Mouse (Mus musculus) thymus, adult 2 months (tissue): ENCODE results near the gene Fnip2.

ENCODE experiments used
- CTCF ChIP-seq: fragments of 200-500 bp; IDR thresholded peaks from 2 replicates; pipeline ENCODE4 v1.5.1; 2012; ENCODE audit warnings: mild to moderate bottlenecking, control low read depth, low read length, moderate library complexity, borderline replicate concordance; ENCODE audit not compliant: control insufficient read depth, poor library complexity, insufficient read depth; ENCODE audit errors: extremely low read depth
- POLR2A ChIP-seq: fragments of 200-500 bp; IDR thresholded peaks from 2 replicates; pipeline ENCODE4 v1.6.1; 2012; ENCODE audit warnings: mild to moderate bottlenecking, low read length, control low read depth, moderate library complexity; ENCODE audit not compliant: control insufficient read depth, poor library complexity, insufficient read depth; ENCODE audit errors: extremely low read depth

- TF ChIP-seq CTCF (no peak), POLR2A (no peak)
Observed at GRCm38 (mm10) chr3:79576468-79576816, 8.8 kb upstream of the Fnip2 start.
